Mouse (Mus musculus) macrophage (primary cell): ENCODE data around the gene Gabrd. TPM values are rescaled to one million over a fixed set of nuclear protein-coding genes. Genes with fewer than 3 reads are reported as not detected.

ENCODE experiments used
- H3K27ac ChIP-seq: fragments of 350-480 bp; formaldehyde crosslinking; 2 replicates; pipeline ENCODE4 v1.9.0; 2021
- H3K36me3 ChIP-seq: fragments of 350-480 bp; formaldehyde crosslinking; 2 replicates; pipeline ENCODE4 v1.9.0; 2021; ENCODE audit errors: inconsistent target
- H3K4me3 ChIP-seq: fragments of 350-480 bp; formaldehyde crosslinking; 2 replicates; pipeline ENCODE4 v1.9.0; 2021; ENCODE audit errors: inconsistent target
- H3K79me2 ChIP-seq: fragments of 350-480 bp; formaldehyde crosslinking; 2 replicates; pipeline ENCODE4 v1.9.0; 2021; ENCODE audit errors: inconsistent target
- WGBS: methylation state at CpG from one replicate; pipeline ENCODE4 v1.1.7; 2026; ENCODE audit warnings: inconsistent platforms; ENCODE audit not compliant: missing documents; 5-methylcytosine and 5-hydroxymethylcytosine counted together
- polyA plus RNA-seq: library from polyadenylated mRNA; stranded (reverse); fragments of 250-400 nt; gene quantifications from 3 replicates; pipeline ENCODE4 v1.2.4, GENCODE M21; 2018; ENCODE audit warnings: inconsistent platforms

Gene Gabrd
- polyA plus RNA-seq, 1 experiment from 2014 or later: 0.10 TPM

DNA sequence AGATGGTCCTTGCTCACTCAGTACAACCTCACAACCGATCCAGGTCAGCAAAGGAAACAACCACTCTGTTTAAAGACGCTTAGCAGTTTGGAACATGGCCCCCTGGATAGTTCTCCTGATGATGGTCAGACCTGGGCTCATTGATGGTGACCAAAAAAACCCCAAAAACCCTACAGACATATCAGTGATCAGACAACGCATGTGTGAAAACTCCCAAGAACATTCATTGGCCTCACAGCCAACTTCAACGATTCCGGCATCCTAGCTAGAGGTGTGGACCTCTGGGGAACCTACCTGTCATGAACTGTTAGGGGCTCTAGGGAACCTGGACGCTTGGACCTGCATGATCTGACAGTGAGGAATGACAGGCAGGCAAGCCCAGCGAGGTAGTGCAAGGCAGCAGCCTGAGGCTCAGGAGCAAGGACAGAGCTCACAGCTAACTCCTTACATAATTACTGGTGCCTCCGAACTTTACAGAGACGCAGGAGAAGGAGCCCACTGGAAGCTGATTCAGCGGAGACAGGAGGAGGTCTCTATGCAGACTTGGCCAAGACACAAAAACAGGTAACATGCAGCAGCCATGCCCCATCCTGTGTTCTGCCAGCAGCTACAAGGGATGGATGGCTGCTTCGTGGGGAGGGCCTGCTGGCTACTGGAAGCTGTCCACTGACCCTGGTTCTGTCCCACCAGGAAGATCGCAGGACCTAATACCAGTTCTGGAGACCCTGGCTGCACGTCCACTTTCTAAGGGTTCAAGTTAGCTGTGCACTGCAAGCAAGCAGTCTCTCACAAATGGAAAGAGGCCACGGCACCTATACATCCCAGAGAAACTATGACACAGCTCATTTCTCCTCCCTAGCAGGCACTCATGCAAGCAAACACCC is 54.3 kb downstream of the Gabrd start:
- WGBS: 77% methylated on average over 14 of the region's 14 CpGs
- H3K79me2 ChIP-seq: no peaks in the 10 kb centered on the region
- H3K36me3 ChIP-seq: no peaks in the 10 kb centered on the region
- H3K27ac ChIP-seq: no peak overlapping the region
- no peak overlapping the region for H3K4me3 ChIP-seq

GRCm38 (mm10) chr4:155336284-155337050 is 61.4 kb downstream of the Gabrd start:
- Histone ChIP-seq H3K79me2 (no peaks in the 10 kb centered on the region), H3K4me3 (no peak overlapping the region), H3K27ac (no peak overlapping the region), H3K36me3 (no peaks in the 10 kb centered on the region)
- 90% methylated on average over 11 of the region's 12 CpGs for WGBS

Other genes with a start within 250 kb of the Gabrd start
- 39.6 to 44.6 TPM (median 40.4 TPM) in 3 replicates for gene Ski, start 175.5 kb downstream of the Gabrd start, polyA plus RNA-seq
- 10.5 to 23.7 TPM (median 21.3 TPM) in 3 replicates for gene Faap20, start 148.3 kb downstream of the Gabrd start, polyA plus RNA-seq
- not detected in 3 replicates for gene Prkcz, start 36.8 kb downstream of the Gabrd start, polyA plus RNA-seq
- gene Cfap74, start 11.1 kb upstream of the Gabrd start, polyA plus RNA-seq: 0.14 to 0.26 TPM in 2 of 3 replicates, not detected in the other
- gene Tmem52, start 71.0 kb upstream of the Gabrd start, polyA plus RNA-seq: not detected in 3 replicates
- gene Gnb1, start 93.2 kb upstream of the Gabrd start, polyA plus RNA-seq: 216 to 287 TPM (median 286 TPM) in 3 replicates
- 75.4 to 129 TPM (median 88.2 TPM) in 3 replicates for gene Nadk, start 164.3 kb upstream of the Gabrd start, polyA plus RNA-seq
- gene Slc35e2, start 203.3 kb upstream of the Gabrd start, polyA plus RNA-seq: 4.6 to 4.9 TPM (median 4.8 TPM) in 3 replicates
- gene Cdk11b, start 226.7 kb upstream of the Gabrd start, polyA plus RNA-seq: 67.8 to 153 TPM (median 75.9 TPM) in 3 replicates
- gene Gm10563, start 247.3 kb upstream of the Gabrd start, polyA plus RNA-seq: not detected in 3 replicates